Mouse (Mus musculus) hindbrain, embryonic 11.5 days (tissue): ENCODE data around the gene AC161166.1. TPM values are rescaled to one million over a fixed set of nuclear protein-coding genes. Genes with fewer than 3 reads are reported as not detected.

Source experiments
- ATAC-seq: fragments of 200-750 bp; cut with Nextera tagmentation; 2 replicates; pipeline ENCODE4 v1.8.0; 2017; ENCODE audit warnings: mild to moderate bottlenecking, moderate TSS enrichment, moderate library complexity; ENCODE audit not compliant: low FRiP score
- DNase-seq: peaks from one replicate; pipeline ENCODE4 v3.0.0-alpha.2; 2015; ENCODE audit warnings: low spot score
- H3K27ac ChIP-seq: fragments of 300-500 bp; sonication (generic); 2 replicates; pipeline ENCODE4 v1.5.1; 2014; ENCODE audit warnings: mild to moderate bottlenecking, low read depth, low read length
- H3K27me3 ChIP-seq: fragments of 300-500 bp; sonication (generic); 2 replicates; pipeline ENCODE4 v1.6.1; 2014; ENCODE audit warnings: mild to moderate bottlenecking, low read length, moderate library complexity, mixed read lengths; ENCODE audit not compliant: control insufficient read depth, insufficient read depth
- H3K36me3 ChIP-seq: fragments of 300-500 bp; sonication (generic); 2 replicates; pipeline ENCODE4 v1.6.1; 2014; ENCODE audit warnings: mild to moderate bottlenecking, low read length, moderate library complexity, mixed read lengths; ENCODE audit not compliant: control insufficient read depth, insufficient read depth
- H3K4me1 ChIP-seq: fragments of 300-500 bp; sonication (generic); replicated peaks from 2 replicates; pipeline ENCODE4 v1.6.1; 2014; ENCODE audit warnings: low read length, mixed read lengths; ENCODE audit not compliant: control insufficient read depth, insufficient read depth
- H3K4me2 ChIP-seq: fragments of 300-500 bp; sonication (generic); replicated peaks from 2 replicates; pipeline ENCODE4 v1.6.1; 2014; ENCODE audit warnings: mild to moderate bottlenecking, low read depth, low read length
- H3K4me3 ChIP-seq: fragments of 300-500 bp; sonication (generic); 2 replicates; pipeline ENCODE4 v1.5.1; 2014; ENCODE audit warnings: low read depth, low read length
- H3K9ac ChIP-seq: fragments of 300-500 bp; sonication (generic); 2 replicates; pipeline ENCODE4 v1.6.1; 2014; ENCODE audit warnings: low read depth, low read length
- H3K9me3 ChIP-seq: fragments of 300-500 bp; sonication (generic); 2 replicates; pipeline ENCODE4 v1.6.1; 2016; ENCODE audit warnings: low read length; ENCODE audit not compliant: control insufficient read depth
- WGBS: fragments of 180-500 bp; shearing (Covaris S2); extraction: QIAGEN DNeasy Blood & Tissue Kit; methylation state at CpG from one replicate; pipeline ENCODE4 v1.1.7; 2014; 5-methylcytosine and 5-hydroxymethylcytosine counted together
- polyA plus RNA-seq: library from polyadenylated mRNA; unstranded; fragments of >200 nt; fragmentation: Nextera tagmentation; extraction: Ambion mirVana; gene quantifications from 2 replicates; pipeline ENCODE4 v1.2.1, GENCODE M21; 2014

Gene AC161166.1
- 0.59 and 0.90 TPM in 2 replicates for polyA plus RNA-seq

- H3K36me3 ChIP-seq, result no peaks in the 10 kb centered on the region; the same call in 1 of the 2 replicates
- no peak within 1 kb of the TSS for H3K4me3 ChIP-seq
- H3K9me3 ChIP-seq, result no peaks in the 10 kb centered on the region
- WGBS, result 90% methylated on average over 7 of the region's 7 CpGs
- no peaks in the 10 kb centered on the region for H3K4me1 ChIP-seq
- DNase-seq (no peak), ATAC-seq (no peak)
- H3K9ac ChIP-seq, result no peak within 1 kb of the TSS
- no peak within 1 kb of the TSS for H3K4me2 ChIP-seq
- H3K27ac ChIP-seq, result no peak within 1 kb of the TSS
- H3K27me3 ChIP-seq, result no peaks in the 10 kb centered on the region
Measured at GRCm38 (mm10) chr7:24512355-24512754, at the start of gene AC161166.1. Gene AC161166.1 (minus strand): TSS chr7:24512455.

- Histone ChIP-seq H3K4me1 (no peaks in the 10 kb centered on the region), H3K36me3 (0 out of 2 replicates have a peak, but pooled peaks cover 3% of the 10 kb centered on the region)
- WGBS, result 91% methylated on average over 4 of the region's 4 CpGs
Measured at GRCm38 (mm10) chr7:24561450-24561849, 49.2 kb upstream of the AC161166.1 start.

GRCm38 (mm10) chr7:24555786-24556185, 43.5 kb upstream of the AC161166.1 start:
- H3K36me3 ChIP-seq, result 0 out of 2 replicates have a peak, but pooled peaks cover 2% of the 10 kb centered on the region
- H3K4me1 ChIP-seq, result no peaks in the 10 kb centered on the region
- whole genome bisulfite sequencing, result 90% methylated on average over 10 of the region's 10 CpGs
- no peak overlapping the region for H3K4me2 ChIP-seq
- DNase-seq (no peak), ATAC-seq (no peak)
- no peak overlapping the region for H3K4me3 ChIP-seq
- H3K9ac ChIP-seq, result no peak overlapping the region
- no peak overlapping the region for H3K27ac ChIP-seq
- no peaks in the 10 kb centered on the region for H3K27me3 ChIP-seq
- H3K9me3 ChIP-seq, result no peaks in the 10 kb centered on the region

More at GRCm38 (mm10) chr7:24561450-24561849, 49.2 kb upstream of the AC161166.1 start:
- no peak overlapping the region for H3K27ac ChIP-seq
- no peak for ATAC-seq
- DNase-seq, result no peak
- H3K4me3 ChIP-seq, result no peak overlapping the region
- H3K9ac ChIP-seq, result no peak overlapping the region
- no peaks in the 10 kb centered on the region for H3K9me3 ChIP-seq
- no peaks in the 10 kb centered on the region for H3K27me3 ChIP-seq
- no peak overlapping the region for H3K4me2 ChIP-seq

DNA sequence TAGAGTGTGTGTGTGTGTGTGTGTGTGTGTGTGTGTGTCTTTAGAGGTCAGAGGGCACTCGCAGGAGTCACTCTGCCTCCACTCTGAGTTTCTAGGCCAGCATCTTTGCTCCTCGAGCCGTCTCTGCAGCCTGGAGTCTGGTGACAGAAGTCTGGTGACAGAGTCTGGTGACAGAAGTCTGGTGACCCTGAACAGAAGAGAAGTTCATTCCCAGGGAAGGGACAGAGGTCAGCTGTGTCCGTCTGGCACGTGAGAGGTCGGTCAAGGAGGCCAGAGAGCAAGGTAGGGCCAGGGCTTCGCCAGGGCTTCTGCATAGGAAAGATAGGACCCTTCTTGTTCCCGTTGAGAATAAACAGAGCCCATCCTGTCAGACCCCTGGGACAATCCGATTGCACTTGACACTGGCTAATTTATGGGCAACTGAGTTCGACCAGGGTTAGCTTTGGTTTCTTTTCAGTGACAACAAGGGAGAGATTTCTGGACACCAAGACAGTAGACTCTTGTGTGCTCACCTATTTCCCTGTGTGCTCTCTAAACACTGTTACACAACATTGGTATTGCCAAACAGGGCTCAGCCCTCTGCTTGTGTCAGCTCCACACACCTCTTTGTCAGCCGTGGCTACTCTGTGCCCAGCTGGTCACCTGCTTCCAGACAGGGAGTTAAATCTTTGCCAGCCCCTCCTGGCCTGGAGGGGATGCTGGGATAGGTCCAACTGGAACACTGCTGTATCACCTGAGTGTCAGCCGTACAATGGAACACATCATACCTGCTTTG, 39.9 kb upstream of the AC161166.1 start:
- DNase-seq (no peak), ATAC-seq (no peak)
- Histone ChIP-seq H3K36me3 (no peaks in the 10 kb centered on the region), H3K4me2 (no peak overlapping the region), H3K9me3 (no peaks in the 10 kb centered on the region), H3K27me3 (no peaks in the 10 kb centered on the region), H3K4me1 (peaks cover 5% of the 10 kb centered on the region), H3K4me3 (no peak overlapping the region), H3K9ac (no peak overlapping the region), H3K27ac (no peak overlapping the region)
- WGBS, result 93% methylated on average over 12 of the region's 12 CpGs

GRCm38 (mm10) chr7:24547534-24548036, 35.3 kb upstream of the AC161166.1 start:
- Histone ChIP-seq H3K4me2 (peak overlapping the region; percentile 65), H3K36me3 (no peaks in the 10 kb centered on the region), H3K27me3 (no peaks in the 10 kb centered on the region), H3K4me3 (peak overlapping the region; percentile 83), H3K9ac (peak overlapping the region; percentile 77), H3K4me1 (peaks cover 9% of the 10 kb centered on the region), H3K27ac (no peak overlapping the region), H3K9me3 (no peaks in the 10 kb centered on the region)
- WGBS, result 32% methylated on average over 13 of the region's 13 CpGs
- DNase-seq, result no peak
- no peak; the same call in 1 of the 2 replicates for ATAC-seq

GRCm38 (mm10) chr7:24546634-24547389, 34.6 kb upstream of the AC161166.1 start:
- WGBS, result under 1% methylated on average over 57 of the region's 57 CpGs
- Histone ChIP-seq H3K27me3 (no peaks in the 10 kb centered on the region), H3K9me3 (no peaks in the 10 kb centered on the region), H3K36me3 (no peaks in the 10 kb centered on the region), H3K4me2 (peak overlapping the region; percentile 65), H3K9ac (peak overlapping the region; percentile 77), H3K4me1 (peaks cover 9% of the 10 kb centered on the region), H3K27ac (peak overlapping the region; percentile 42), H3K4me3 (peak overlapping the region; percentile 83)
- DNase-seq (peak; percentile 100), ATAC-seq (peak; percentile 98)

GRCm38 (mm10) chr7:24546068-24546614, 33.9 kb upstream of the AC161166.1 start, which contains the start of the genes Pinlyp and Xrcc1:
Gene Pinlyp (minus strand): TSS chr7:24546118.
Gene Xrcc1 (plus strand): TSS chr7:24546289.
- Histone ChIP-seq H3K9me3 (no peaks in the 10 kb centered on the region), H3K4me2 (peak within 1 kb of the TSS; percentile 65), H3K27me3 (no peaks in the 10 kb centered on the region), H3K27ac (peak within 1 kb of the TSS; percentile 42), H3K9ac (peak within 1 kb of the TSS; percentile 77), H3K4me3 (peak within 1 kb of the TSS; percentile 83), H3K36me3 (no peaks in the 10 kb centered on the region), H3K4me1 (peaks cover 9% of the 10 kb centered on the region)
- DNase-seq (no peak), ATAC-seq (peak; percentile 13)
- 42% methylated on average over 13 of the region's 13 CpGs for WGBS

DNA sequence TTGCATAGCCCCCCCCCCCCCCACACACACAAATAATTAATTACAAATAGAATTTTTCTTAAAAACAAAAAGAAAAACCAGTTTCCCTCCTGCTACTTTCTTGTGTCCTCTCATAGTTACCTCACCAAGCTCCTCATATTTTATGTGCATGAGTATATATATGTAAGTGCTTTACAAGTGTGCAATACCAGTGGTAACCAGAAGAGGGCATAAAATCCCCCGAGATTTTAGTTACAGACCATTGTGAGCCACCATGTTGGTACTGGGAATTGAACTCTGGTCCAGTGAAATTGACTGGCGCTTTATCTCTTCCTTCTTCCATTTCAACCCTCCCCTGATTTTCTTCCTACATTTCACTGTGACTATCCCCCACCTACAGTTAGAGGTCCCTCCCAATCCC, 32.3 kb upstream of the AC161166.1 start:
- H3K27ac ChIP-seq, result no peak overlapping the region
- no peak overlapping the region for H3K4me2 ChIP-seq
- H3K4me1 ChIP-seq, result peaks cover 9% of the 10 kb centered on the region
- no peak for ATAC-seq
- 78% methylated on average over 2 of the region's 2 CpGs for WGBS
- DNase-seq, result peak; percentile 20
- H3K27me3 ChIP-seq, result no peaks in the 10 kb centered on the region
- H3K9ac ChIP-seq, result no peak overlapping the region
- no peak overlapping the region for H3K4me3 ChIP-seq
- no peaks in the 10 kb centered on the region for H3K9me3 ChIP-seq
- H3K36me3 ChIP-seq, result no peaks in the 10 kb centered on the region
